Mouse (Mus musculus): Measurements from ENCODE around the gene Cfap43.

Gene Cfap43

DNA sequence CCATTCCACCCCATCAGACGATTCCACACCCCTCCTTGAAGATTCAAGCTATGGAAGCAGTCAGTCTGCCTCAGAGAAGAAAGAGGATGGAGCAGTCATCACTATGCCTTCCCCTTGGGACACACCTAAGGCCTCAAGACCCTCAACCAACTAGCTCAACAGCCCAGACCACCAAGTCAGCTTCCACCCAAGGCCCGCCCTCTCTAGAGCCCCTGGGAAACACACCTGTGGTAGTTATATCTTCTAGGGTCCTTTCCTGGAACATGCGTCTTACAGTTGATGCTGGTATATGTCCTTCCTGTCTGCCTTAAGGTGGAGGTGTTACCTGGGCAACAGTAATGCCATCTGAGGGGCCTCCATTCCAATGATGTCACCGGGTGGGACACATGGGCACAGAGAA lies 4.9 kb downstream of the Cfap43 start:
- no peak for DNase-seq (ENCODE audit: low read depth)

DNA sequence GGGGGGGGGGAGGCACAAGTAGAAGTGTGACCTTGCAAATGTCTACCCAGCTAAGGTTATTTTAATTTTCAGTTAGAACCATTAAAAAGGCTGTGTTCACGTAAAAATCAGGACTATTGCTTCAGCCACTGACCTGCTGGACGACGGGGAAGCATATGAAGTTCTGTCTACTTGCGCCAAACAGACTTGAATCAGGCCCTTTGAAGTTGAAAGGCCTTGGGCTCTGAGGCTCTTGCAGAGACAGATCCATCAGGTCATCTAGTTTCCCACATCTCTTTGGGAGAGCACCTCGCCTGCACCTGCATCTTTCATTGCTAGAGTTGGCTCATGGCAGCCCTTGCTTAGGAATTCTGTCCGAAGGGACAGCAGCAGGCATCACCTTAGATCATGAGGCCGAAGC lies 5.7 kb downstream of the Cfap43 start:
- DNase-seq (ENCODE audit: low read depth) = no peak

DNA sequence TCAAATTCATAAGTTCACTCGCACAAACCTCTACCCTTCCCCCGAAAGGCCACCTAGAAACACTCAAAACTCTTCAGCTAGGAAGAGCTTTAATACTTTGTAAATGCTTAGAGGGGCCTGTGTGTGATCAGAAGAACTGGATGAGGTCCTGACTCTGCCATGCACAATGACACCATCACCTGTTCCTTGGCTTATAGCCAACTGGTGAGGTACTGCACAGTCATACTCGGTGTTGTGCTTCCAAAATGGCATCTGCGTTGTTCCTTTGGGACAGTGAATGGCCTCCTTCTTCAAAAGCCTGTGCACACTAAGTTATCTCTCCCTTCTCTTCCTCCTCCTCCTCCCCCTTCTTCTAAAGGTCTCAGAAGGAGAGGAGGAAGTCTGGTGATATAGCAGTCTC lies 8.3 kb downstream of the Cfap43 start:
- DNase-seq (ENCODE audit: low read depth) = no peak

DNA sequence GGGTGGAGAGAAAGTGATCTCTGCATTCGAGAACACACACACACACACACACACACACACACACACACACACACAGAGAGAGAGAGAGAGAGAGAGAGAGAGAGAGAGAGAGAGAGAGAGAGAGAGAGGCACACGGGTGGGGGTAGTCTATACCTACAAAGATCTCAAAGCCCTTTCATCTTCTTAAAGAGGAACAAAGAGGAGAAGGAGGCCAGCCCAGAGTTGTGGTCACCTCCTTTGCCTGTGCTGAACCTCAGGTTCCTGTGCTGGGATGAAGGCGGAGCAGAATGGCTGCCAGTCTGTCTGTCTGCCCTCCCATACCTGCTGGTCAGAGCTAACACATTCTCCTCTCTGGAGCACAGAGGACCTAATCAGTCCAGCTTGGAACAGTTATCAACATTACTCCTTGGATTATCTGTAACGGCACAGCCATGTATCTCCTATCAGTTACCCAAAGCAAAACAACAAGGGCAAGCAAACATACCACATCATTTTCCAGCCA lies 8.9 kb downstream of the Cfap43 start:
- DNase-seq (ENCODE audit: low read depth) = no peak

GRCm38 (mm10) chr19:47909387-47910116 lies 9.5 kb downstream of the Cfap43 start:
- DNase-seq (ENCODE audit: low read depth) = peak; percentile 56

GRCm38 (mm10) chr19:47908961-47909371 lies 10.1 kb downstream of the Cfap43 start:
- DNase-seq (ENCODE audit: low read depth) = no peak

- no peak for DNase-seq (ENCODE audit: low read depth)
Observed at GRCm38 (mm10) chr19:47907596-47907995, 11.5 kb downstream of the Cfap43 start.

- DNase-seq (ENCODE audit: low read depth) = no peak
Observed at GRCm38 (mm10) chr19:47905603-47906002, 13.5 kb downstream of the Cfap43 start.

DNA sequence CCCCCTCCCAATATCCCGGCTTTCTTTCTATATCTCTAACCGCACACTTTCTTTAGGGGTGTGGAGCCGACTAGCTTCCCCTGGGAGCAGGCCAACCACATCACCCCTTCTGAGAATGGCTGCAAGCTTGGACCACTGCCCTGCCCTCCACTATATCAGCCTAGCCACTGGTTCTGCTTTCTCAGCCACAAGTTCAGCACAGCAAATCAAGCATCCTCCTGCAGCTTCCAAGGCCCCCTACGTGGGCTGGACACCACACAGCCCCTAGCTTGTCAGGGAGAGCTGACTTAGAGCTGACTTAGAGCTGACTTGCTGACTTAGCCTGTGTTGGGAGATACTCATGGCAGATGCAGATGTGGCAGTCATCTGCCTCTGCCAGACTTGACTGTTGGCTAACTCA lies 14.0 kb downstream of the Cfap43 start:
- DNase-seq (ENCODE audit: low read depth) = no peak

- no peak for DNase-seq (ENCODE audit: low read depth)
Observed at GRCm38 (mm10) chr19:47903679-47904078, 15.4 kb downstream of the Cfap43 start.

- peak; percentile 71 for DNase-seq (ENCODE audit: low read depth)
Observed at GRCm38 (mm10) chr19:47902316-47903201, 16.5 kb downstream of the Cfap43 start.

DNA sequence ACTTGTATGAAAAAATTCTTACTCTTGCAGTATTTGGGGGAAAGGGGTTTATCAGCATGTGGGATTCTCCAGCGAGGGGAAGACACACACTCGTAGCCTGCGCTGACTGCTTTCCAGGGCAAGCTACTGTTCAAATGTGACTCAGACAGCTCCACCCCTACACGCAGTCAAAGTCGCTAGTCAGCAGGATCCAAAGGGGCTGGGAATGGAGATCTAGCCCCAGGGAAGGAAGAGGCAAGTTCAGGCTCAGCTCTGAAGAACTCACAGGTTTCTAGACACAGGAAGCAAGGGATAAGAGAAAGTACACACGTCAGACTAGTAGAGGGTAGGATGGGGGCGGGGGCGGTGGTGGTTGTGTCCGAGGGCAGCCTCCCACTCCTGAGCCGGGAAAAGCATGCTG lies 18.5 kb downstream of the Cfap43 start:
- DNase-seq (ENCODE audit: low read depth) = no peak

GRCm38 (mm10) chr19:47900012-47900411 lies 19.1 kb downstream of the Cfap43 start:
- DNase-seq (ENCODE audit: low read depth) = no peak

DNA sequence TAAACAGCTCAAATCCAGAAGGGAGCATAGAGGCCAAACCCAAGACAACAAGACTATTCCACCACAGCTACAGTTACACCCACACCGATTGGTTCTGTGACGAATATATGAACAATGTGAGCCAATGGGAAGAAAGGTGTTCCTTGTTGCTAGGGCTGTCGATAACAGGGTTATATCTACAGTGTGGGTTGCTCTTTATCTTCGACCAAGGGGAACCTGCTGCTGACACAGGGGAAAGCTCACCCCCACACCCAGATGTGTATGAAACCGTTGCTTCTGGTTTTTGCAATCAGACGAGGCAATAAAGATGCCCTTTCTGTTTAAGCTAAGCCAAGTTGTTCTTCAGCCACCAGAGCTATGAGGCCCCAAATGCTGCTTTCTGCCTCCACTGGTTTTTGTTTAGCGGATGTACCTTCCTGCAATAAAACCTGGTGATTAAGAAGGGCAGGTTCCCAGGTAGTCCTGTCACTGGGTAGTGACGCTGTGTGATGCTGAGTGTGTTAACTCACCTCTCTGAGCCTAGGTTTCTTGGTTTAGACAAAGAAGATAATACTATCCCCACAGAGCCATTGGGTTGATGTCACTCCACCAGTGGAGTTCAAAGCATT lies 20.5 kb downstream of the Cfap43 start:
- DNase-seq (ENCODE audit: low read depth) = no peak

DNA sequence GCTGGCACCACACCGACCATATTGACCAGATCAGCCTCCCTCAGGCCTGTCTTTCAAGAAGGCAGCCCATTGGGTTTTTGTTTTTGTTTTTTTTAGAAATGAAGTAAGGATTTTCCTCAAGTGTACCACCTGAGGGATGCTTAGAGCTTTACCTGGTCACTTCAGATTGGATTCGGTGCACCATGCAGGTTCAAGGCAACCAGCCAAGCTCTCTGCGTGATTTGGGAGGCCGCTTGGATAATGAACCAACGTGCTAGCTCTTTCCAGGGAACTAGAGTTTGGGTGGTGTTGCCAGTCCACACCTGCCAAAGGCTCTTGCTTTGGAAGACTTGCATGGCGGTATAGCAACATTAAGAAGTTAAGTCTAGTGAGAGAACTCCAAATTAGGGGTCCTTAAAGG lies 26.0 kb downstream of the Cfap43 start:
- DNase-seq (ENCODE audit: low read depth) = no peak

DNA sequence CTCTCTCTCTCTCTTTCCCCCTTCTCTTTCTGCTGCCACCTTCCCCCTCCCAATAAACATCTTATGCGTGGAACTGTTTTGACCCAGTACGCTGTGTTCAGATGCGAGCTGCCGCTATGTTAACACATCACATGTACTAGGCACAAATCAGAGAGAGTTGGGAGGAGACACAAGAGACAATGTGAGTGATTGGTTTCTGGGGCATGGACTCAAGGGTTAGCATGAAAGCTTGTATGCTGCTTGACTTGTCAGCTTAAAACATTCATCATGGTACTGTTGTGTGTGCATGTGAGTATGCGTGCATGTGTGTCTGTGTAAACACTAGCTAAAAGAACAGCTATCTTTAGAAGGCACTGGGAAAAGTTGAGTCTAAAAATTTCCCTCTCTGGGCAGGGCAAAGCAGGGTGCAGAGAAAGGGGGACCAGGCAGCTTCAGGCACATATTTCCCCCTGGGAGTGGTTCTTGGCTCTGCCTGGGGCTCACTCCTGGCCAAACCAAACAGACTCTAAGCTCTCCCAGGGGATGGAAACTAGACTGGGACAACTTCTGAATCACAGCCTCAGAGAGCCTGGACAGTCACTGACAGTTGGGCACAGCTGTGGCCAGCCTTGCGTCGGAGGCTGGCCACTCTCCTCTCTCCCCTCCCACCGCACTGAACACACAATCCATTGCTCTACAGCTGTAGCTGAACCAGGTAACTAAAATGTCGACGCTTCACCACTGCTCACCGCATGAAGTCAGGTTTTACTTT lies 27.4 kb downstream of the Cfap43 start:
- DNase-seq (ENCODE audit: low read depth) = peak; percentile 64

DNA sequence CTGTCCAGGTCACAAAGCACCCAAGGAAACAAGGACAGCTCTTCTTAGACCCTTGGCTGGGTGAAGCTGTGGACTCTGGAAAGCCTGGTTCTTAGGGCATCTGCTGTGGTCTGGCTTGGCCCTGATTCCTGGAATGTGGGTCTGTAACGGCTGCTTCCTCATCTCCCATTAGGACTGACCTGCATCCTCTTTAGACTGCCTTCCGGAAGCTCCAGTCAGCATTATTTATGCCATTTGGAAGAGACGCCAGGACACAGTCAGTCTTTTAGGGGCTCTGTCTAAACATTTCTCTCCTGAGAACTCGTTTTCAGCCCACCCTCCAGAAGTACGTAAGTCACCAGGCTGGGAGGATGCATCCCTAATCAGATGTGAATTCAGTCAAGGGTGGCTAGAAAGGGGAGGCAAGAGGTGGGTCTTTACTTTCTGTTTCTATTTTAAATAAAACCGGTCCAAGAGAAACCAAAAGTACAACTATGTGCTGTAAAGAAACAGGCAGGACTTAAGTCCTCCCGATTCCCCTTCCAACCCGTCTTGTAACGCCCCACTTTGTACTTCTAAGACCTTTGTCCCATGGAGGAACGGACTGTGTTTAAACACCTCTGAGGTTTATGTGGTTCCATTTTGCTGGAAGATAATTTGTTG lies 28.5 kb downstream of the Cfap43 start:
- peak; percentile 73 for DNase-seq (ENCODE audit: low read depth)

GRCm38 (mm10) chr19:47888037-47888436 lies 31.1 kb downstream of the Cfap43 start:
- DNase-seq (ENCODE audit: low read depth) = no peak

DNA sequence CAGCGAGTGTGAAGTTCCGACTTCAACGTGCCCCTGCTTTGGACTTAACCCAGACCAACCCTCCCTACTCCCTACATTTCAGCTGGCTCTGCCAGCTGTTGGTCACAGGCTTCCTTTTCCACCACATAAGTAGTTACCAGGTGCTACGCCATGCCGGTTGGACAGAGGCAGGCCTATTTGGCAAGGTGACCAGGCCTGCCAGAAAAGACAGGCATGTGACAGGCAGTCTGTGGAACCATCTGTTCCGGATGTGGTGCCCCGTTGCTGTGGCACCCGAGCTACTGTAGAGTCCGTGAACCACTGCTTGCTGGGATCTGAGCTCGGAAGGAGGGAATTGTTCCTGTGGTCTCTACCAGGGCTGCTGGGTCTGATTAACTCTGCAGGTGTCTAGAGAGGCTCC lies 31.7 kb downstream of the Cfap43 start:
- DNase-seq (ENCODE audit: low read depth) = no peak

- peak; percentile 98 for DNase-seq (ENCODE audit: low read depth)
Observed at GRCm38 (mm10) chr19:47886617-47887016, 32.5 kb downstream of the Cfap43 start.

DNA sequence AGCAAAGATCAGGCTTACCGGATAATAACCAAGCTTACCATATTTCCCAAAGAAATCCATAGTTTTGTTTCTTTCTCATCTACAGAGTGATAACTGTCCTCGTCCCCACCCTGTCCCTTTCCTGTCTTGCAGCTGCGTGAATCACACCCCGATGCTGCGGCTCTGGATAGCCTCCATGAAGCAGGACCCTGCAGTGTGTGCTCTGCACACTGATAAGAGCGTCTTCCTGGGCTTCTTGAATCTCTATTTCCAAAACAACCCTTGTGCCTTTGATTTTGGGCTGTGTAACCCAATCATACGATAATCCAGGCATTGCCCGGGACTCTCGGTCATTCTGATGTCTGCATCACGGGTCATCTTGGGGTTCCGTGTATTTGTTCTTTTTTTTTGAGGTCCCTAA lies 33.2 kb downstream of the Cfap43 start:
- no peak for DNase-seq (ENCODE audit: low read depth)

Data from NIH3T3 (cell line).